Mouse (Mus musculus) cerebellum, adult 2 months (tissue): ENCODE data around the gene 2210016F16Rik.

Source experiments
- CTCF ChIP-seq: fragments of 200-500 bp; IDR thresholded peaks from 2 replicates; pipeline ENCODE4 v1.5.1; 2011; ENCODE audit warnings: low read depth, mild to moderate bottlenecking, control low read depth, low read length, moderate library complexity, borderline replicate concordance; ENCODE audit not compliant: insufficient read depth
- POLR2A ChIP-seq: fragments of 200-500 bp; IDR thresholded peaks from 2 replicates; pipeline ENCODE4 v1.6.1; 2011; ENCODE audit warnings: low read length, control low read depth, borderline replicate concordance; ENCODE audit not compliant: insufficient read depth

GRCm38 (mm10) chr13:58368835-58369234 is 16.2 kb downstream of the 2210016F16Rik start:
- TF ChIP-seq CTCF, result no peak
- TF ChIP-seq POLR2A, result no peak
